Mouse (Mus musculus) bone marrow, adult 2 months (tissue): ENCODE measurements around the gene Osgin1.

ENCODE experiments used
- CTCF ChIP-seq: fragments of 200-500 bp; IDR thresholded peaks from 2 replicates; pipeline ENCODE4 v1.5.1; 2011; ENCODE audit warnings: low read length, control low read depth; ENCODE audit not compliant: control insufficient read depth, insufficient read depth
- POLR2A ChIP-seq: fragments of 200-500 bp; IDR thresholded peaks from 2 replicates; pipeline ENCODE4 v1.6.1; 2011; ENCODE audit warnings: low read depth, mild to moderate bottlenecking, control low read depth, low read length, borderline replicate concordance; ENCODE audit not compliant: control insufficient read depth

- no peak for TF ChIP-seq CTCF
- TF ChIP-seq POLR2A, result no peak
These were observed 1.6 kb downstream of the Osgin1 start for GRCm38 (mm10) chr8:119435527-119435926.
